Mouse (Mus musculus) MEL (cell line): ENCODE measurements at regions not wholly inside any gene's neighbourhood (a gene's known extent, or its start where the extent isn't known, plus 50 kb on each side); places are given as distances from the start of the nearest gene placed in this dataset.

Source experiments
- DNase-seq: peaks from one replicate; pipeline ENCODE4 v3.0.0; 2011; ENCODE audit warnings: low read depth, low spot score
- H3K27ac ChIP-seq: 2 replicates; pipeline ENCODE4 v1.5.1; 2012; ENCODE audit warnings: low read depth, mild to moderate bottlenecking, control low read depth, low read length, moderate library complexity; ENCODE audit not compliant: control insufficient read depth
- H3K27me3 ChIP-seq, 2 experiments: fragments of 150-350 bp in 1 of 2; sonication (generic) in 1 of 2; 2 replicates each; pipeline ENCODE4 v1.6.1; 2012; ENCODE audit warnings: low read length in 2 of 2, mild to moderate bottlenecking in 2 of 2, improper control_type of control experiment in 1 of 2, moderate library complexity in 1 of 2; ENCODE audit not compliant: insufficient read depth in 2 of 2, control insufficient read depth in 1 of 2
- H3K36me3 ChIP-seq, 2 experiments: 2 replicates each; pipeline ENCODE4 v1.6.1; 2012 to 2014; ENCODE audit warnings: low read length in 2 of 2, improper control_type of control experiment in 1 of 2, inconsistent platforms in 1 of 2, mild to moderate bottlenecking in 1 of 2; ENCODE audit not compliant: insufficient read depth in 2 of 2, control insufficient read depth in 1 of 2
- H3K4me1 ChIP-seq, 2 experiments: fragments of 150-350 bp in 1 of 2; sonication (generic) in 1 of 2; 2 replicates each; pipeline ENCODE4 v1.6.1; 2012; ENCODE audit warnings: low read length in 2 of 2, improper control_type of control experiment in 1 of 2, mild to moderate bottlenecking in 1 of 2; ENCODE audit not compliant: insufficient read depth in 2 of 2, control insufficient read depth in 1 of 2
- H3K4me3 ChIP-seq, 2 experiments: fragments of 150-350 bp in 1 of 2; sonication (generic) in 1 of 2; 2 replicates each; pipeline ENCODE4 v1.5.1; 2012; ENCODE audit warnings: low read depth in 2 of 2, low read length in 2 of 2, mild to moderate bottlenecking in 2 of 2, moderate library complexity in 2 of 2, control low read depth in 1 of 2, improper control_type of control experiment in 1 of 2; ENCODE audit not compliant: control insufficient read depth in 1 of 2, insufficient read depth in 1 of 2
- H3K79me2 ChIP-seq: 2 replicates; pipeline ENCODE4 v1.6.1; 2012; ENCODE audit warnings: mild to moderate bottlenecking, low read length, moderate library complexity; ENCODE audit not compliant: control insufficient read depth, poor library complexity, insufficient read depth
- H3K9ac ChIP-seq: 2 replicates; pipeline ENCODE4 v1.6.1; 2012; ENCODE audit warnings: low read depth, mild to moderate bottlenecking, control low read depth, low read length, moderate library complexity; ENCODE audit not compliant: control insufficient read depth, poor library complexity, severe bottlenecking
- H3K9me3 ChIP-seq: fragments of 150-350 bp; sonication (generic); replicated peaks from 2 replicates; pipeline ENCODE4 v1.6.1; 2012; ENCODE audit warnings: mild to moderate bottlenecking, low read length, improper control_type of control experiment, moderate library complexity; ENCODE audit not compliant: insufficient read depth
- BHLHE40 ChIP-seq: IDR thresholded peaks from 2 replicates; pipeline ENCODE4 v1.6.1; 2012; ENCODE audit warnings: low read depth, mild to moderate bottlenecking, inconsistent platforms, low read length, improper control_type of control experiment, borderline replicate concordance
- CHD1 ChIP-seq: IDR thresholded peaks from 2 replicates; pipeline ENCODE4 v1.6.1; 2012; ENCODE audit warnings: low read depth, mild to moderate bottlenecking, inconsistent platforms, low read length, improper control_type of control experiment
- CHD2 ChIP-seq: IDR thresholded peaks from 2 replicates; pipeline ENCODE4 v1.6.1; 2011; ENCODE audit warnings: low read length, improper control_type of control experiment
- E2F4 ChIP-seq: IDR thresholded peaks from 2 replicates; pipeline ENCODE4 v1.6.1; 2011; ENCODE audit warnings: low read depth, low read length, improper control_type of control experiment, borderline replicate concordance
- ELF1 ChIP-seq: IDR thresholded peaks from 2 replicates; pipeline ENCODE4 v1.6.1; 2014; ENCODE audit warnings: low read depth, mild to moderate bottlenecking, inconsistent platforms, low read length, improper control_type of control experiment, moderate library complexity
- EP300 ChIP-seq, 2 experiments: IDR thresholded peaks; 2 replicates each; pipeline ENCODE4 v1.6.1; 2011; ENCODE audit warnings: improper control_type of control experiment in 2 of 2, low read length in 2 of 2, low read depth in 1 of 2, mild to moderate bottlenecking in 1 of 2
- ETS1 ChIP-seq: IDR thresholded peaks from 2 replicates; pipeline ENCODE4 v1.6.1; 2012; ENCODE audit warnings: low read depth, mild to moderate bottlenecking, inconsistent platforms, low read length, improper control_type of control experiment, moderate library complexity
- GATA1 ChIP-seq: IDR thresholded peaks from 2 replicates; pipeline ENCODE4 v1.6.1; 2011; ENCODE audit warnings: low read depth, low read length, improper control_type of control experiment
- JUND ChIP-seq: IDR thresholded peaks from 2 replicates; pipeline ENCODE4 v1.6.1; 2011; ENCODE audit warnings: low read depth, mild to moderate bottlenecking, improper control_type of control experiment, low read length
- KAT2A ChIP-seq: conservative IDR thresholded peaks from 2 replicates; pipeline ENCODE4 v1.6.1; 2012; ENCODE audit warnings: low read depth, low read length, improper control_type of control experiment, inconsistent platforms
- MAFK ChIP-seq: IDR thresholded peaks from 2 replicates; pipeline ENCODE4 v1.6.1; 2011; ENCODE audit warnings: low read depth, mild to moderate bottlenecking, low read length, improper control_type of control experiment, borderline replicate concordance
- MAX ChIP-seq: IDR thresholded peaks from 2 replicates; pipeline ENCODE4 v1.6.1; 2011; ENCODE audit warnings: low read length, improper control_type of control experiment
- MEF2A ChIP-seq: IDR thresholded peaks from 2 replicates; pipeline ENCODE4 v1.6.1; 2014; ENCODE audit warnings: low read depth, mild to moderate bottlenecking, inconsistent platforms, low read length, improper control_type of control experiment; ENCODE audit not compliant: poor library complexity, insufficient replicate concordance, severe bottlenecking; ENCODE audit errors: extremely low read depth
- MYB ChIP-seq: IDR thresholded peaks from 2 replicates; pipeline ENCODE4 v1.6.1; 2011; ENCODE audit warnings: mild to moderate bottlenecking, low read depth, low read length, improper control_type of control experiment
- POLR2A ChIP-seq, 2 experiments: IDR thresholded peaks; 2 replicates each; pipeline ENCODE4 v1.6.1; 2011 to 2012; ENCODE audit warnings: low read length in 2 of 2, mild to moderate bottlenecking in 2 of 2, control low read depth in 1 of 2, improper control_type of control experiment in 1 of 2, low read depth in 1 of 2, moderate library complexity in 1 of 2; ENCODE audit not compliant: control insufficient read depth in 1 of 2, insufficient read depth in 1 of 2, poor library complexity in 1 of 2
- RAD21 ChIP-seq: IDR thresholded peaks from 2 replicates; pipeline ENCODE4 v1.6.1; 2011; ENCODE audit warnings: mild to moderate bottlenecking, low read depth, low read length, improper control_type of control experiment
- RCOR1 ChIP-seq: IDR thresholded peaks from 2 replicates; pipeline ENCODE4 v1.6.1; 2012; ENCODE audit warnings: low read depth, mild to moderate bottlenecking, inconsistent platforms, low read length, improper control_type of control experiment
- SIN3A ChIP-seq: IDR thresholded peaks from 2 replicates; pipeline ENCODE4 v1.6.1; 2012; ENCODE audit warnings: low read length, improper control_type of control experiment, inconsistent platforms
- TAL1 ChIP-seq: IDR thresholded peaks from 2 replicates; pipeline ENCODE4 v1.6.1; 2012; ENCODE audit warnings: mild to moderate bottlenecking, inconsistent platforms, low read length, moderate library complexity, mixed read lengths
- TBP ChIP-seq: IDR thresholded peaks from 2 replicates; pipeline ENCODE4 v1.8.0; 2011; ENCODE audit warnings: low read depth, low read length, improper control_type of control experiment
- TCF12 ChIP-seq: IDR thresholded peaks from 2 replicates; pipeline ENCODE4 v1.6.1; 2014; ENCODE audit warnings: low read depth, mild to moderate bottlenecking, inconsistent platforms, low read length, improper control_type of control experiment, moderate library complexity
- USF2 ChIP-seq, 2 experiments: IDR thresholded peaks; 2 replicates each; pipeline ENCODE4 v1.6.1; 2011 to 2012; ENCODE audit warnings: improper control_type of control experiment in 2 of 2, low read length in 2 of 2, borderline replicate concordance in 1 of 2, inconsistent platforms in 1 of 2, low read depth in 1 of 2, mild to moderate bottlenecking in 1 of 2; ENCODE audit not compliant: insufficient read depth in 1 of 2
- ZKSCAN1 ChIP-seq: IDR thresholded peaks from 2 replicates; pipeline ENCODE4 v1.6.1; 2012; ENCODE audit warnings: low read depth, mild to moderate bottlenecking, inconsistent platforms, low read length, improper control_type of control experiment, moderate library complexity
- ZMIZ1 ChIP-seq: IDR thresholded peaks from 2 replicates; pipeline ENCODE4 v1.6.1; 2012; ENCODE audit warnings: low read depth, mild to moderate bottlenecking, inconsistent platforms, low read length, improper control_type of control experiment, moderate library complexity
- ZNF384 ChIP-seq: IDR thresholded peaks from 2 replicates; pipeline ENCODE4 v1.6.1; 2012; ENCODE audit warnings: low read depth, mild to moderate bottlenecking, inconsistent platforms, low read length, improper control_type of control experiment

- Histone ChIP-seq H3K79me2 (no peaks in the 10 kb centered on the region), H3K36me3 (no peaks in the 10 kb centered on the region), H3K9ac (no peak overlapping the region), H3K9me3 (no peaks in the 10 kb centered on the region), H3K27me3 (no peaks in the 10 kb centered on the region), H3K4me1 (no peaks in the 10 kb centered on the region), H3K4me3 (no peak overlapping the region), H3K27ac (no peak overlapping the region)
- DNase-seq: no peak
- TF ChIP-seq CHD1 (no peak), USF2 (IDR thresholded peaks at IDR 0.05; ENCODE audit: borderline replicate concordance in 1 of 2, insufficient read depth in 1 of 2, low read depth in 1 of 2, low read length in 2 of 2) (no peak), TBP (no peak), ETS1 (no peak), TCF12 (no peak), RAD21 (no peak), POLR2A (IDR thresholded peaks at IDR 0.05; ENCODE audit: control insufficient read depth in 1 of 2, insufficient read depth in 1 of 2, low read depth in 1 of 2, low read length in 2 of 2, poor library complexity in 1 of 2) (no peak), MEF2A (no peak), ZKSCAN1 (no peak), MYB (no peak), E2F4 (no peak), MAX (no peak), KAT2A (no peak), BHLHE40 (no peak), JUND (no peak), ZMIZ1 (no peak), CHD2 (no peak), SIN3A (no peak), TAL1 (no peak), ZNF384 (no peak)
Measured at GRCm38 (mm10) chr1:90440638-90441037, 162.1 kb upstream of the Cops8 start.

- no peaks in the 10 kb centered on the region for H3K27me3 ChIP-seq
- H3K4me3 ChIP-seq: no peak overlapping the region
- TF ChIP-seq MAFK (no peak), ZMIZ1 (no peak), TBP (no peak), KAT2A (no peak), JUND (no peak), ELF1 (no peak), EP300 (IDR thresholded peaks at IDR 0.05; ENCODE audit: low read depth in 1 of 2, low read length in 2 of 2) (no peak), RAD21 (no peak), USF2 (IDR thresholded peaks at IDR 0.05; ENCODE audit: borderline replicate concordance in 1 of 2, insufficient read depth in 1 of 2, low read depth in 1 of 2, low read length in 2 of 2) (no peak), CHD1 (no peak), ZKSCAN1 (no peak), GATA1 (no peak), RCOR1 (no peak), BHLHE40 (no peak)
- TF ChIP-seq, all 39 proteins: peak for 0
- H3K9me3 ChIP-seq: no peaks in the 10 kb centered on the region
- no peaks in the 10 kb centered on the region for H3K79me2 ChIP-seq
- no peak overlapping the region for H3K27ac ChIP-seq
- H3K9ac ChIP-seq: no peak overlapping the region
- no peaks in the 10 kb centered on the region for H3K4me1 ChIP-seq
- no peak for DNase-seq
- H3K36me3 ChIP-seq: no peaks in the 10 kb centered on the region
Measured at GRCm38 (mm10) chr1:90441134-90441868, 161.5 kb upstream of the Cops8 start.
